Mouse (Mus musculus) kidney, embryonic 15.5 days (tissue): Measurements from ENCODE around the gene Abcb7. TPM values are rescaled to one million over a fixed set of nuclear protein-coding genes. Genes with fewer than 3 reads are reported as not detected.

Experiments
- ATAC-seq: fragments of 200-750 bp; cut with Nextera tagmentation; replicated peaks from 2 replicates; pipeline ENCODE4 v1.8.0; 2017; ENCODE audit warnings: moderate TSS enrichment; ENCODE audit not compliant: low FRiP score
- H3K27ac ChIP-seq: fragments of 300-500 bp; sonication (generic); 2 replicates; pipeline ENCODE4 v1.5.1; 2015; ENCODE audit warnings: mild to moderate bottlenecking, inconsistent platforms
- H3K27me3 ChIP-seq: fragments of 300-500 bp; sonication (generic); 2 replicates; pipeline ENCODE4 v1.6.1; 2015; ENCODE audit warnings: inconsistent platforms
- H3K36me3 ChIP-seq: fragments of 300-500 bp; sonication (generic); 2 replicates; pipeline ENCODE4 v1.6.1; 2015; ENCODE audit warnings: inconsistent platforms
- H3K4me1 ChIP-seq: fragments of 300-500 bp; sonication (generic); 2 replicates; pipeline ENCODE4 v1.6.1; 2015; ENCODE audit warnings: inconsistent platforms
- H3K4me2 ChIP-seq: fragments of 300-500 bp; sonication (generic); 2 replicates; pipeline ENCODE4 v1.6.1; 2015; ENCODE audit warnings: moderate library complexity, mild to moderate bottlenecking, inconsistent platforms
- H3K4me3 ChIP-seq: fragments of 300-500 bp; sonication (generic); replicated peaks from 2 replicates; pipeline ENCODE4 v1.5.1; 2015; ENCODE audit warnings: mild to moderate bottlenecking, inconsistent platforms
- H3K9ac ChIP-seq: fragments of 300-500 bp; sonication (generic); 2 replicates; pipeline ENCODE4 v1.6.1; 2015; ENCODE audit warnings: mild to moderate bottlenecking, inconsistent platforms
- H3K9me3 ChIP-seq: fragments of 300-500 bp; sonication (generic); replicated peaks from 2 replicates; pipeline ENCODE4 v1.6.1; 2016; ENCODE audit warnings: inconsistent platforms
- WGBS: fragments of 180-500 bp; shearing (Covaris S2); methylation state at CpG from one replicate; pipeline ENCODE4 v1.1.7; 2015; ENCODE audit warnings: mixed read lengths; 5-methylcytosine and 5-hydroxymethylcytosine counted together
- polyA plus RNA-seq: library from polyadenylated mRNA; unstranded; fragments of >200 nt; fragmentation: Nextera tagmentation; extraction: Ambion mirVana; gene quantifications from 2 replicates; pipeline ENCODE4 v1.2.1, GENCODE M21; 2015

Gene Abcb7
- polyA plus RNA-seq: 9.9 and 10.2 TPM in 2 replicates

- H3K4me1 ChIP-seq: no peaks in the 10 kb centered on the region
- ATAC-seq: peak; percentile 96
- H3K4me2 ChIP-seq: peak within 1 kb of the TSS; percentile 53
- H3K36me3 ChIP-seq: no peaks in the 10 kb centered on the region
- 19% methylated on average over 58 of the region's 58 CpGs for WGBS
- H3K27ac ChIP-seq: peak within 1 kb of the TSS; percentile 96
- H3K4me3 ChIP-seq: peak within 1 kb of the TSS; percentile 68
- no peaks in the 10 kb centered on the region for H3K9me3 ChIP-seq
- peak within 1 kb of the TSS; percentile 71 for H3K9ac ChIP-seq
- peaks cover 37% of the 10 kb centered on the region for H3K27me3 ChIP-seq
Measured at GRCm38 (mm10) chrX:104413183-104413983, at the start of gene Abcb7. Abcb7 (minus strand) TSS chrX:104413856.

GRCm38 (mm10) chrX:104461755-104462154, 48.1 kb upstream of the Abcb7 start:
- WGBS: 25% methylated on average over 2 of the region's 2 CpGs
- H3K27ac ChIP-seq: no peak overlapping the region
- H3K36me3 ChIP-seq: no peaks in the 10 kb centered on the region
- H3K4me2 ChIP-seq: no peak overlapping the region
- no peak overlapping the region for H3K4me3 ChIP-seq
- H3K27me3 ChIP-seq: peaks cover 13% of the 10 kb centered on the region
- no peaks in the 10 kb centered on the region for H3K4me1 ChIP-seq
- no peak overlapping the region for H3K9ac ChIP-seq
- no peak for ATAC-seq
- no peaks in the 10 kb centered on the region for H3K9me3 ChIP-seq

- H3K36me3 ChIP-seq: no peaks in the 10 kb centered on the region
- 71% methylated on average over 1 of the region's 1 CpGs for WGBS
- no peak overlapping the region for H3K27ac ChIP-seq
- H3K9me3 ChIP-seq: no peaks in the 10 kb centered on the region
- H3K27me3 ChIP-seq: peaks cover 23% of the 10 kb centered on the region
- H3K9ac ChIP-seq: no peak overlapping the region
- no peaks in the 10 kb centered on the region for H3K4me1 ChIP-seq
- H3K4me2 ChIP-seq: no peak overlapping the region
- ATAC-seq: no peak
- H3K4me3 ChIP-seq: no peak overlapping the region
Measured at GRCm38 (mm10) chrX:104452433-104452832, 38.8 kb upstream of the Abcb7 start.

GRCm38 (mm10) chrX:104433456-104433855, 19.8 kb upstream of the Abcb7 start:
- 41% methylated on average over 1 of the region's 1 CpGs for WGBS
- no peaks in the 10 kb centered on the region for H3K9me3 ChIP-seq

GRCm38 (mm10) chrX:104428108-104428507, 14.5 kb upstream of the Abcb7 start:
- H3K4me2 ChIP-seq: no peak overlapping the region
- no peak for ATAC-seq
- no peak overlapping the region for H3K9ac ChIP-seq
- no peaks in the 10 kb centered on the region for H3K36me3 ChIP-seq
- no peak overlapping the region for H3K4me3 ChIP-seq
- WGBS: 77% methylated on average over 3 of the region's 3 CpGs
- H3K4me1 ChIP-seq: no peaks in the 10 kb centered on the region
- no peaks in the 10 kb centered on the region for H3K9me3 ChIP-seq
- H3K27ac ChIP-seq: no peak overlapping the region
- peaks cover 19% of the 10 kb centered on the region for H3K27me3 ChIP-seq

More at GRCm38 (mm10) chrX:104433456-104433855, 19.8 kb upstream of the Abcb7 start:
- no peak overlapping the region for H3K9ac ChIP-seq
- H3K4me3 ChIP-seq: no peak overlapping the region
- no peaks in the 10 kb centered on the region for H3K4me1 ChIP-seq
- H3K27ac ChIP-seq: peak overlapping the region; percentile 22; the same call in 1 of the 2 replicates
- no peak overlapping the region for H3K4me2 ChIP-seq
- ATAC-seq: 0 out of 2 replicates have a peak, but pooled peaks have one; percentile 56
- no peaks in the 10 kb centered on the region for H3K36me3 ChIP-seq
- peaks cover 25% of the 10 kb centered on the region for H3K27me3 ChIP-seq

GRCm38 (mm10) chrX:104413995-104414394, 339 bp upstream of the Abcb7 start:
- peak overlapping the region; percentile 68 for H3K4me3 ChIP-seq
- H3K27ac ChIP-seq: peak overlapping the region; percentile 96; the same call in 1 of the 2 replicates
- no peak overlapping the region for H3K9ac ChIP-seq
- H3K9me3 ChIP-seq: no peaks in the 10 kb centered on the region
- H3K36me3 ChIP-seq: no peaks in the 10 kb centered on the region
- peak overlapping the region; percentile 53 for H3K4me2 ChIP-seq
- WGBS: 46% methylated on average over 7 of the region's 7 CpGs
- H3K27me3 ChIP-seq: peaks cover 40% of the 10 kb centered on the region
- no peaks in the 10 kb centered on the region for H3K4me1 ChIP-seq
- no peak for ATAC-seq

- H3K27ac ChIP-seq: no peak overlapping the region
- H3K36me3 ChIP-seq: no peaks in the 10 kb centered on the region
- H3K9ac ChIP-seq: no peak overlapping the region
- no peak for ATAC-seq
- H3K4me3 ChIP-seq: no peak overlapping the region
- peaks cover 9% of the 10 kb centered on the region for H3K27me3 ChIP-seq
- no peaks in the 10 kb centered on the region for H3K9me3 ChIP-seq
- no peak overlapping the region for H3K4me2 ChIP-seq
- no peaks in the 10 kb centered on the region for H3K4me1 ChIP-seq
Measured at GRCm38 (mm10) chrX:104408137-104408536, 5.5 kb downstream of the Abcb7 start.

GRCm38 (mm10) chrX:104402463-104402862, 11.2 kb downstream of the Abcb7 start:
- H3K9ac ChIP-seq: no peak overlapping the region
- no peak overlapping the region for H3K27ac ChIP-seq
- no peak overlapping the region for H3K4me3 ChIP-seq
- H3K27me3 ChIP-seq: peaks cover 17% of the 10 kb centered on the region
- H3K4me2 ChIP-seq: no peak overlapping the region
- ATAC-seq: no peak; the same call in 1 of the 2 replicates
- no peaks in the 10 kb centered on the region for H3K4me1 ChIP-seq
- no peaks in the 10 kb centered on the region for H3K36me3 ChIP-seq
- 48% methylated on average over 5 of the region's 5 CpGs for WGBS
- H3K9me3 ChIP-seq: no peaks in the 10 kb centered on the region

- H3K36me3 ChIP-seq: no peaks in the 10 kb centered on the region
- H3K4me3 ChIP-seq: no peak overlapping the region
- no peak overlapping the region for H3K27ac ChIP-seq
- no peak overlapping the region for H3K4me2 ChIP-seq
- H3K9me3 ChIP-seq: no peaks in the 10 kb centered on the region
- H3K27me3 ChIP-seq: peaks cover 15% of the 10 kb centered on the region; the same call in 1 of the 2 replicates
- no peaks in the 10 kb centered on the region for H3K4me1 ChIP-seq
- WGBS: 85% methylated on average over 1 of the region's 1 CpGs
- H3K9ac ChIP-seq: no peak overlapping the region
- no peak for ATAC-seq
Measured at GRCm38 (mm10) chrX:104401134-104401533, 12.5 kb downstream of the Abcb7 start.

GRCm38 (mm10) chrX:104397526-104397925, 16.1 kb downstream of the Abcb7 start:
- no peaks in the 10 kb centered on the region for H3K4me1 ChIP-seq
- peaks cover 11% of the 10 kb centered on the region; the same call in 1 of the 2 replicates for H3K27me3 ChIP-seq
- no peaks in the 10 kb centered on the region for H3K36me3 ChIP-seq
- H3K27ac ChIP-seq: no peak overlapping the region
- H3K4me2 ChIP-seq: no peak overlapping the region
- no peak for ATAC-seq
- no peak overlapping the region for H3K9ac ChIP-seq
- no peak overlapping the region for H3K4me3 ChIP-seq
- WGBS: 69% methylated on average over 1 of the region's 1 CpGs
- H3K9me3 ChIP-seq: no peaks in the 10 kb centered on the region

- Histone ChIP-seq H3K4me2 (no peak overlapping the region), H3K36me3 (no peaks in the 10 kb centered on the region), H3K27me3 (peaks cover 15% of the 10 kb centered on the region; the same call in 1 of the 2 replicates), H3K9me3 (no peaks in the 10 kb centered on the region), H3K4me1 (no peaks in the 10 kb centered on the region), H3K27ac (no peak overlapping the region), H3K4me3 (no peak overlapping the region), H3K9ac (no peak overlapping the region)
- no peak for ATAC-seq
Measured at GRCm38 (mm10) chrX:104359686-104360085, 54.0 kb downstream of the Abcb7 start.

- 83% methylated on average over 1 of the region's 1 CpGs for WGBS
- Histone ChIP-seq H3K4me2 (no peak overlapping the region), H3K4me3 (no peak overlapping the region), H3K36me3 (no peaks in the 10 kb centered on the region), H3K27me3 (peaks cover 13% of the 10 kb centered on the region; the same call in 1 of the 2 replicates), H3K9me3 (no peaks in the 10 kb centered on the region), H3K9ac (no peak overlapping the region), H3K27ac (no peak overlapping the region), H3K4me1 (no peaks in the 10 kb centered on the region)
- ATAC-seq: no peak
Measured at GRCm38 (mm10) chrX:104355842-104356241, 57.8 kb downstream of the Abcb7 start.
